Mouse (Mus musculus): ENCODE results near the gene Celsr1. TPM values are rescaled to one million over a fixed set of nuclear protein-coding genes. Genes with fewer than 3 reads are reported as not detected.

The Celsr1 gene
- total RNA-seq, 1 experiment from 2014 or later, result 3.6 TPM

- ATAC-seq (replicated peaks; ENCODE audit: low read depth, poor library complexity, severe bottlenecking), result peak; percentile 72
Observed at GRCm38 (mm10) chr15:85970441-85970840, 63.1 kb downstream of the Celsr1 start.

GRCm38 (mm10) chr15:85969707-85970153 lies 63.8 kb downstream of the Celsr1 start:
- peak; percentile 62 for ATAC-seq (replicated peaks; ENCODE audit: low read depth, poor library complexity, severe bottlenecking)

- ATAC-seq (replicated peaks; ENCODE audit: low read depth, poor library complexity, severe bottlenecking), result no peak
Observed at GRCm38 (mm10) chr15:85969291-85969690, 64.3 kb downstream of the Celsr1 start.

- ATAC-seq (replicated peaks; ENCODE audit: low read depth, poor library complexity, severe bottlenecking), result no peak
Observed at GRCm38 (mm10) chr15:85966032-85966431, 67.5 kb downstream of the Celsr1 start.

- peak; percentile 73 for ATAC-seq (replicated peaks; ENCODE audit: low read depth, poor library complexity, severe bottlenecking)
Observed at GRCm38 (mm10) chr15:85963279-85963840, 70.2 kb downstream of the Celsr1 start.

- ATAC-seq (replicated peaks; ENCODE audit: low read depth, poor library complexity, severe bottlenecking), result no peak
Observed at GRCm38 (mm10) chr15:85962691-85963090, 70.9 kb downstream of the Celsr1 start.

GRCm38 (mm10) chr15:85961651-85962050 lies 71.9 kb downstream of the Celsr1 start:
- no peak for ATAC-seq (replicated peaks; ENCODE audit: low read depth, poor library complexity, severe bottlenecking)

- no peak for ATAC-seq (replicated peaks; ENCODE audit: low read depth, poor library complexity, severe bottlenecking)
Observed at GRCm38 (mm10) chr15:85961131-85961530, 72.4 kb downstream of the Celsr1 start.

- ATAC-seq (replicated peaks; ENCODE audit: low read depth, poor library complexity, severe bottlenecking), result peak; percentile 52
Observed at GRCm38 (mm10) chr15:85956202-85956601, 77.4 kb downstream of the Celsr1 start.

- ATAC-seq (replicated peaks; ENCODE audit: low read depth, poor library complexity, severe bottlenecking), result peak; percentile 61
Observed at GRCm38 (mm10) chr15:85953458-85953857, 80.1 kb downstream of the Celsr1 start.

- ATAC-seq (replicated peaks; ENCODE audit: low read depth, poor library complexity, severe bottlenecking), result no peak
Observed at GRCm38 (mm10) chr15:85949421-85950164, 84.0 kb downstream of the Celsr1 start.

- no peak for ATAC-seq (replicated peaks; ENCODE audit: low read depth, poor library complexity, severe bottlenecking)
Observed at GRCm38 (mm10) chr15:85947967-85948366, 85.6 kb downstream of the Celsr1 start.

GRCm38 (mm10) chr15:85947541-85947940 lies 86.0 kb downstream of the Celsr1 start:
- 0 out of 2 replicates have a peak, but pooled peaks have one; percentile 32 for ATAC-seq (replicated peaks; ENCODE audit: low read depth, poor library complexity, severe bottlenecking)

- 0 out of 2 replicates have a peak, but pooled peaks have one; percentile 32 for ATAC-seq (replicated peaks; ENCODE audit: low read depth, poor library complexity, severe bottlenecking)
Observed at GRCm38 (mm10) chr15:85935627-85936049, 97.9 kb downstream of the Celsr1 start.

GRCm38 (mm10) chr15:85928161-85928560 lies 105.4 kb downstream of the Celsr1 start:
- ATAC-seq (replicated peaks; ENCODE audit: low read depth, poor library complexity, severe bottlenecking), result no peak

- ATAC-seq (replicated peaks; ENCODE audit: low read depth, poor library complexity, severe bottlenecking), result no peak
Observed at GRCm38 (mm10) chr15:85921855-85922254, 111.7 kb downstream of the Celsr1 start.

GRCm38 (mm10) chr15:85919892-85920248 lies 113.7 kb downstream of the Celsr1 start:
- no peak for ATAC-seq (replicated peaks; ENCODE audit: low read depth, poor library complexity, severe bottlenecking)

GRCm38 (mm10) chr15:85919191-85919891 lies 114.2 kb downstream of the Celsr1 start:
- no peak for ATAC-seq (replicated peaks; ENCODE audit: low read depth, poor library complexity, severe bottlenecking)

GRCm38 (mm10) chr15:85913605-85914004 lies 120.0 kb downstream of the Celsr1 start:
- ATAC-seq (replicated peaks; ENCODE audit: low read depth, poor library complexity, severe bottlenecking), result 0 out of 2 replicates have a peak, but pooled peaks have one; percentile 39

GRCm38 (mm10) chr15:85909931-85910330 lies 123.6 kb downstream of the Celsr1 start:
- ATAC-seq (replicated peaks; ENCODE audit: low read depth, poor library complexity, severe bottlenecking), result 0 out of 2 replicates have a peak, but pooled peaks have one; percentile 20

- peak; percentile 34 for ATAC-seq (replicated peaks; ENCODE audit: low read depth, poor library complexity, severe bottlenecking)
Observed at GRCm38 (mm10) chr15:85909492-85909829, 124.1 kb downstream of the Celsr1 start.

Data from common myeloid progenitor, adult 5-6 weeks (primary cell).